Mouse (Mus musculus) gastrocnemius, postnatal 10 days (tissue): ENCODE results near the gene Nav3. TPM values are rescaled to one million over a fixed set of nuclear protein-coding genes. Genes with fewer than 3 reads are reported as not detected.
"Not testable (repeated sequence)": the region's sequence is repeated elsewhere in the genome, so short reads cannot be mapped to it uniquely, and the experiment has no call there.

ENCODE experiments used
- DNase-seq: peaks from one replicate; pipeline ENCODE4 v3.0.0; 2021; ENCODE audit warnings: mixed read lengths
- total RNA-seq, 2 experiments: library from RNA; stranded (reverse); gene quantifications; 2 replicates each; pipeline ENCODE4 v1.2.3; 2021

Nav3 gene
- total RNA-seq, 2 experiments from 2014 or later = 9.8 to 13.7 TPM

DNA sequence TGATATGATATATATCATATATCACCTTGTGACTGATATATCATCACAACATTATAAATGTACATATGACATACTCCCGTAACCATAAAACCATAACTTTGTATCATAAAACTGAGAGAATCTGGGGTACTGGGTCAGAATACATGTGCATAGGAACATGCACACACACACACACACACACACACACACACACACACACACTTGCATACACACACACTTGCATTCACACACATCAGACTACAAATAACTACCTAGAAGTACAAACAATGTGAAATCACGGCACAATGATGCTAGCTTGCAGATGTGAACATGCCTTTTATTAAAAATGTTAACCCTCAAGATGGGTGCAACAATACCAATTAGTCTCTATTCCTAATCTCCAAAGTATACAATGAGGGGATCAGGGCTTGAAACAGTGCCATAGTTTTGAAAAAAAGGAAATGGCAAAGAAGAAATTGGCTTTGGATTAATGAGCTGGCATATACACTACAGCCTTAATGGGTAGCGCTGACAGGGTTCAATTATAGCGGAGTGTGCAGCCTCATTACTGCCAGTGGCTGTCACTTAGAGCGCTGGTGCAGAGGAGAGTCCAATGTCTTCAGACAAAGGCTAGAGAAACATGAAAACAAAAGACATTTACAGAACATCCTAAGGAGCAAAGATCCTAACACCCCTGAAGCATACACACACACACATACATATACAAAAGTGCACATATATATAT, 72.3 kb downstream of the Nav3 start:
- DNase-seq = not testable (repeated sequence)

GRCm38 (mm10) chr10:110380792-110381191, 75.2 kb downstream of the Nav3 start:
- DNase-seq = no peak

DNA sequence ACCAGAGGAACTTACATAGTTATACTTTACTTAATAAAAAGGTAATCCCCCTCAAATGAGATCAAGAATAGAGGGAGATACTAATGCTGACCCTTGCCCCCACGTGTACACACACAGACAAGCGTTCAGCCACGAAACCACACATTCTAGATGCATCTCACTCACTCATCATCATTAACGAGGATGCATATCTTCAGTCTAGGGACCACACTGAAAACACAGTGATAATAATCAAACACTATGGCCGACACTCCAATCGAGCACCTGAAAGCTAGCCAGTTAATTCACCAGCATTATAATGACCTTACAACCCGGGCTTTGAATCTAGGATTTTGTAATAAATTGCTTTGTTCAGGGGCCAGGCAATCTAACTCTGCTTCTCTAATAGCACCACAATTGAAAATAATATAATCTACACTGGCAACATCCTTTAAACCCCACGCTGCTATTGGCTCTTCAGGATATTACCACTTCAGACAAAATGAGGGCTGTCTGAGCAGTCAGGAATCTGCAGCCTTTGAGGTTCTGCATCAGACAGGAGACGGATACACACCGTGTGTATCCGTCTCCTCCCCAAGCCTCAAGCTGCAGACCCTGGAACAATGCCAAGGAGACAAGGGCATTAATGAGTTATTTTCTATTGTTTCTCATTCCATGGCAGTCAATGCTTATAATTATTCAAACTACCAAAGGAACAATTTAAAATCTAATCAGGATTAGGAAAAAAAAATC, 83.1 kb downstream of the Nav3 start:
- DNase-seq = no peak

- no peak for DNase-seq
Measured at GRCm38 (mm10) chr10:110352148-110352547, 103.9 kb downstream of the Nav3 start.

GRCm38 (mm10) chr10:110330030-110330429, 126.0 kb downstream of the Nav3 start:
- DNase-seq = no peak

DNA sequence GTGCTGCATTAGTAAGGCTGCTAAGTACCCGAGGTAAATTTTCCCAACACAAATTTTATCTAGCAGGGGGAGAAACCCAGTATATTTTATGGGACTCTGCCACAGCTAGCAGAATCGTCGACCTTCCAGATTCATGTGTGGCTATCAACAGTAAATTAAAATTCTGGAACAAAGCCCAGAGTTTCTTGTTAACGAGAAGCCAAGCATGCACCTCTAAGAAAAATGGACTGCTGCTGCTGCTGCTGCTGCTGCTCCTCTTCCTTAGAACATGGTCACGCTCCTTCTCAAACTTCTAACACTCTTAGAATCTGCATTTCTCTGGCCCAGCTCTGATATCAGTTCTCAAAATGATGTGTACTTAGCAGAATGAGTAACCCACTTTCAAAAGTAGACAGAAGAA, 126.4 kb downstream of the Nav3 start:
- DNase-seq = no peak

GRCm38 (mm10) chr10:110322082-110322632, 133.8 kb downstream of the Nav3 start:
- DNase-seq = no peak

DNA sequence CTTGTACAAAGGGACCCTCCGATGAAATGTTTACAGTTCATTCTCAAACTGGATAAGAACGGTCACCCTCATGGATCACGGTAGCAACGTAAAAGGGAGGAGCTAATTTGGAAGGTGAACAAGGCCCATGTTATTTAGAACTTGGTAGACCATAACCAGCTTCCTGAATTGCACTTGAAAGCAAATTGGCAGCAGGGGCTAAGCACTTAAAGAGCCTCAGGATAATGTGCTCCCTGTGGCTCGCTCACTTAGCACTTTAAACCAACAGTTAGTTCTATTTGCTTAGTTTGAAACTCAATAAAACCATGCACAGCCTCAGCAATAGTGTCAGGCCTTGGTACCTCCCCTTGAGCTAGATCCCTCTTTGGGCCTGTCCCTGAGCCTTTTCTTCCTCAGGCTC, 138.7 kb downstream of the Nav3 start:
- DNase-seq = no peak

DNA sequence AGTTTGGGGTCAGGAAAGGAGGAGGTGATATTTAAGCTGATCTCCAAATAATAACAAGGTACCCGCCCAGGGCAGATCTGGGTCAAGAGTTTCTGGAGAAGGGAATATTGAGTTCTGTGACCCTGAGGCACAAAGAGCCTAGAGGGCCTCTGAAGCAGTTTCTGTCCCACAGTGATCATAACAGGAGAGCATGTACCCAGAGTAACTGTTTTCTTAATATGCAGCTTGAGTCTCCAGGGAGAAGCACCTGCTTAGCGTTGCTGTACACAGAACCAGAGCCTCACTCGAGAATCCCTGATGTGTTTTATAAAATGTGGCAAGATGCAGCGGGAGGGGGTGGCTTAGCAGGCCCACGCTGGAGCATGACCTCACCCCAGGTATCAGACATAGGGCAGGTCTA, 141.5 kb downstream of the Nav3 start:
- DNase-seq = no peak

DNA sequence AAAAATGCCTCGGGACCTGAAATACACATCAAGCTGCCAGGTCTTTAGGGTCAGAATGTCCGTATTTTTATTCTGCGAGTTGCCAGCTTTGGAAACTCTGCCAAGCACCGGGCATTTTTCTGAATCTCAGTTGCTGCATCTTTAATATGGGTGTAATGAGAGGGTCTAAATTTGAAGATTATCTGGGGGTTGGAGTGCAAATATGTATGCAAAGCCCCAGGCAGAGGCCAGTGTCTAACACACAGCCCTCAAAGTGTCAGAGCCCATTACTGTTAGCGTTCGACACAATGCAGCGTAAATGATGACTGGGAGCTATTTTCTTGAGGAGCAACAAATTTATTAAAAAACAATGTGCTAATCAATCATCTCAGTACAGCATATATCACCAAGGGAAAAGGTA, 142.0 kb downstream of the Nav3 start:
- DNase-seq = no peak

DNA sequence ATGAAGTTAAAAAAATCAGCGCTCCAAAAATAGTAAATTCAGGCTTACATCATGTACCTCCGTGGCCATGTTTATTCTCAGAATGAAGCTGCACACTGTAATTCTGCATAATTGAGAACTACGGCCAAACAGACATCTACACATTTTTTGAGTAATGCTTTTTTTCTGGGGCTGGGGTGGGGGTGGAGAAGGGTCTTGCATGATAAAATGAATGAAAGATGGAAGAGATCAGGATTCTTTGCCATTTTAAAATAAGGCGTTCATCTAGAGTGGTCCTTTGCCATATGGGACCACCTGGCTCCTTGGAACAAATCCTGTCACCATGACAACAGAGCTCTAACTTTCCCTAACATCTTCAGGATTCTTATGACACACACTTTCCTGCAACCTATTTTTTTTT, 146.5 kb downstream of the Nav3 start:
- no peak for DNase-seq

GRCm38 (mm10) chr10:110305609-110306008, 150.4 kb downstream of the Nav3 start:
- DNase-seq = no peak

DNA sequence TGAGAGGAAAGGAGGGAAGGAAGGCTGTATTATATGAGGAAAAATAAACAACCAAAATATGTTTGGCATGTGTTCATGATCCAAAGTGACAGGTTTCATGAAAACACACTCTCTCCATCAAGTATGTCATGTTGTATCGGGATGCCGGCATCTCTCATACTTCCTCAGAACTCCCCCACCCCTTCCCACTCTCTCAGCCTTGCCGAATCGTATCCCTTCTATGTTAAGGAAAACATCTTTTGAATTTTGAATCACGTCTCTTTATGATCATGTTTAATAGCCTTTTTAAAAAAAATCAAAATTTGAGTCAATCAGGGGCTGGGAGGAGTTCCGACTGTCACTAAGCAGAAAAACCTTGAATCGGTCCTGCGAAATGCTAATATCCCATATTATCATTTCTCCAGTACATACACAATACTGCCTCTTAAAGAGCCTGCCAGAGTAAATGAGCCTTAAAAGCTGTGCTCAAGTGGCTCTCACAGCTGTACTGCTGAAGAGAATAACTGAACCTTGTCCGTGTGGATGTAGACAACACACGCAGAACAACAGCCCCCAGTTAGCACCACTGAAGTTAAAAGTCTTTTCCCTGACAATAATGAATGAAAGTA, 165.9 kb downstream of the Nav3 start:
- DNase-seq = no peak

GRCm38 (mm10) chr10:110283879-110284278, 172.1 kb downstream of the Nav3 start:
- no peak for DNase-seq

DNA sequence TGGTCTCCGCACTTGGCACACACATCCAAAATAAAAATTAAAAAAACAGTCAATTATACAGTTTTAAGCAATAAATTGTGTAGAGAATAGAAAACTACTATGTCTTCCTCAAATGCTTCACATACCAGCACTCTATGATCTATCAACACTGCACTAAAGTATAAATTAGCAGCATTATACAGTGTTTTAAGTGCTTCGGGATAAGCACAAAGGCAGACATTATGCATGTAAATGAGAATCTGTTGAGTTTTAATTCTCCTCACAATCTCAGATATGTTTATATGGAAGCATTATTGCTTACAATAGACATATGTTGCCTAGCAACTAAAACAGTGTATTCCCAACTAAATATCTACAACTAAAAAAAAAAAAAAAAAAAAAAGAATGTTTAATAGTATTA, 183.2 kb downstream of the Nav3 start:
- DNase-seq = no peak

GRCm38 (mm10) chr10:110270561-110270960, 185.4 kb downstream of the Nav3 start:
- no peak for DNase-seq

DNA sequence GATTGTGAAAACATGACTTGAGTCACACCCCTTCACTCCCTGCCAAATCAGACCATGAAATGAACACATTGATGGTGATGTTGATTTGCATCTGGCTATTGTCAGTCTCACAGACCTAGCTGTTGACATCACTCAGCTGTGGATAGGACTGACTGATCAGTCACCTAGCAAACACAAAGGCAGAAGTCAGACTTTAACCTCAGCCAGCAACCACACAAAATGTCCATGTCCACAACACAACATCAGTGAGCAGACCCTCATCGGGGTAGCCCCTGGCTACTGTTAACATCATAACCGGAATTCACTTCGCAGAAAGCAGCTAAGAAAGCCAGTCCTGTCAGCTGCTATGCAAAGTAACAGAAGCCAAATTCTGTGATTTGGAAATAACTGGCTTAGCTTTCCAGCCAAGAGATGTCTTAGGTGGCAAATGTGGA, 213.9 kb downstream of the Nav3 start:
- no peak for DNase-seq

DNA sequence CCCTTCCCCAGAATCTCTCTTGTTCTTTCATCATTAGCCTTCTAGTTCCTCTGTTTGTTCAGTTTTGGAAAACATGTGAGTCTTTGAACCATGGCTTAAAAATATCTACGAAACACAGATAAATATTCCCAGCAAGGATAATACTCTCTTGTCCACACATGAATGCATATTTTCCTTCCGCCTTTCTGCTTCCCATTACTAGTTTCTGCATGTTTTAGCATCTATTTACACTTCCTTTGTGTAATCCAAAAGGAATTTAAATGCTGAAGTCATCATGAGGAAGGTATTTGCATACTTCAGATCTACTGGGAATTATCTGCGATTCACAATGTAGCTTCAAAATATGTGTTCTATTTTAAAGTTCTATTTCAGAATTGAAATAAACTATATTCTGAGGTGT, 215.3 kb downstream of the Nav3 start:
- no peak for DNase-seq

DNA sequence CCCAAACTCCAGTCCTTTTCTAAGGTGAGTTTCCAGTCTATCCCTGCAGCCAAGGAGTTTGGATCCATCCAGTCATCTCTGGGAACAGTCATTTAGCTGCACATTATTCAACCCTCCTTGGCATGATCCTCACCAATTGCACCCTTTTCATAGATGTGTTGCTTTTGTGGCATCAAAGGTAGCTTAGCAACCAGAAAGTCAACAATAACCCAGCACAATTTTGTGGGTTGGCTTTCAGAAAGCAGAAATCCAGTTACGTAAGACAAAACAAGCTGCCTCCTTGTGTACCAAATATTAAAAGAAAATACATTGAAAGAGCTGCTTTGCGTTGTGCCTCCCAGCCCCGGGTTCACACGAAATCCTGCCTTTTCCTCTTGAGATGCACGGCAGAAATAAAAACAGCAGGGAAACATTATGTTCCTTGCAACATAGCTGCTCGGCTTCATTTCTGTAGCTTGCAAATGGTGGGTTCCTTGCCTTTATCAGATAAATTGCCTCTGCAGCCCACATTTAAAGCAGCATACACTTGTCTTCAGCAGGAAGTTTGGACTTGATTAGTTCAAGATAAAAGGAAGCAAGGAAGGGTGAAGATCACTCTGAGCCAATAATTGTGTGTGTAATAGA, 222.6 kb downstream of the Nav3 start:
- no peak for DNase-seq

DNA sequence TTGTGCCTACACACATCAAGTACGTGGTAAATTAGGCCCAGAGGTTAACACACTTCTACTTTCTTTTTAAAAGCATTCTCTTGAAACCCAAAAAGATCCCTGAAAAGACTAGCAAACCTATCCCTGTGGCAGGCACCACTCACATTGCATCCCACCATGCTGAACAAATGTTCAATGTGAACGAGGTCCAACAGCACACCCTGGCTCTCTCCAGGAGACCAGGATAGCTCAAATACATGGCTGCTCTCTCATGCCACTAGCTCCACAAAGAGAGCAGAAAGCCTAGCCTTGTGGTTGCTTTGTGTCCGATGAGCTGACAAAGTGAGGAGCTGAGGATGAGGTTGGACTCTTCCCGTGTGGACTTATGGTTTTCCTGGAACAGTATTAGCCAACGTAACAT, 249.6 kb downstream of the Nav3 start:
- no peak for DNase-seq

DNA sequence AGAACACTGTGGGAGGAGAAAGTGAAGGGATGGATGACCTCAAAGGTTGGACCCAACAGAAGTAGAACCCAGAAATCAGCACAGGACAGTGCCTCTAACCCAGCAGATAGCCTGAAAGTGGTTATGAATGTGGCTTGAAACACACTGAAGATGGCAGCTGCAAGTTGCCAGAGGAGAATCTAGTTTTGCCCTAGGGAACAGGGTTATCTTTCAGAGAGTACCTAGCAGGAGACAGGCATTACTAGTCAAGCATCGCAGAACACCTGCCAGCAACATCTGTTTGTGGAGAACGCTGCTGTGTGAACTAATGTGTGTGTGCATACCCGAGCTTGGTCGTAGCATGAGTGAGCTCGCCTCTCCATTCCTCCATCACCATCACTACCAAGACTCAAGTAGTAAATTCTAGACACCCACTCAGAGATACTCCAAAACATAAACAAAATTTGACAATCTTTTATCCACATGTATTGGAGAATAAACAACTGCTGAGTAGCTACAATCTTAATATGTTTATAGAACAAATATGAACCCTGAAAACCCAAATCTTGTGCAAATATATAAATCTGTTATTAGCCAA, 251.8 kb downstream of the Nav3 start:
- DNase-seq = no peak

DNA sequence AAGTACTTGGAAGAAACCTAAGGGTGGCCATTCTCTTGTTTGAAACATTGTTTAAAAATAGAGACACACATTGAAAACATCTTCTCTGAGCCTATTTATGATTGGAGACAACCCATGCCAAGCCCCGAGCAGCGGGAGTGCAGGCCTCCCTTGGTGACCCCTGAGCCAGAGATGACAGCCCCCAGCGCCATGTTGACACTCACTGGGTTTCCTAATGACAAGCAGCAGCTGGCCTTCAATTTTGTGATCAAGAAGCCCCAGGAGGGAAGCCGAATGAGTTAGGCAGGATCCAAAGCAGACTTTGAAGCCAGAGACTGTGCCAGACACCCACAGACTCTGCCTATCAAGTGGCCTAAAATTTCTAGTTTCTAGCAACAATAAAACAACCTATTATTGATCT, 263.1 kb downstream of the Nav3 start:
- DNase-seq = no peak
